Mouse (Mus musculus): Measurements from ENCODE around the gene Rims4.

Gene Rims4

DNA sequence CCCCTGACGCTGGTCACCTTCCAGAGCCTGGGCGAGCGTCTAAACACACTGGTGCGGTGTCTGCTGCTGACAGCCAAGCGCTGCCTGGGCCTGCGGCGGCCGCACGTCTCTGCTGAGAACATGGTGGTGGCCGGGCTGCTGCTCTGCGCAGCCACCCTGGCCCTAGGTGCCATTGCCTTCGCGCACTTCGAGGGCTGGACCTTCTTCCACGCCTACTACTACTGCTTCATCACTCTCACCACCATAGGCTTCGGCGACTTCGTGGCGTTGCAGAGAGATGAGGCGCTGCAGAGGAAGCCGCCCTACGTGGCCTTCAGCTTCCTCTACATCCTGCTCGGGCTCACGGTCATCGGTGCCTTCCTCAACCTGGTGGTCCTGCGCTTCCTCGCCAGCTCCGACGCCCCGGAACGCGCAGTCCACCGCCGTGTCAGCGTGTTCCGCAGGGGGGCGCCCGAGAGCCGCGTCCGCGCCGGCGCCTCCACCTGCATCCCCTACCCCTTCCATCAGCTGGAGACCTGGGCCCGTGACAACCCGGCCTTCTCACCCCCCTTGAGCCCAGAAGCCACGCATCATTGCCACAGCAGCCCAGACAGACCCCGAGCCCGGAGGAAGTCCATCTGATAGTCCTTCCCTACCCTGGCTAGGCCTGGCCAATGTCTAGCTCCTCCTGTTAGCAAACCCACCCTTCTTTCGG lies 60.1 kb downstream of the Rims4 start:
- DNase-seq = peak; percentile 13

DNA sequence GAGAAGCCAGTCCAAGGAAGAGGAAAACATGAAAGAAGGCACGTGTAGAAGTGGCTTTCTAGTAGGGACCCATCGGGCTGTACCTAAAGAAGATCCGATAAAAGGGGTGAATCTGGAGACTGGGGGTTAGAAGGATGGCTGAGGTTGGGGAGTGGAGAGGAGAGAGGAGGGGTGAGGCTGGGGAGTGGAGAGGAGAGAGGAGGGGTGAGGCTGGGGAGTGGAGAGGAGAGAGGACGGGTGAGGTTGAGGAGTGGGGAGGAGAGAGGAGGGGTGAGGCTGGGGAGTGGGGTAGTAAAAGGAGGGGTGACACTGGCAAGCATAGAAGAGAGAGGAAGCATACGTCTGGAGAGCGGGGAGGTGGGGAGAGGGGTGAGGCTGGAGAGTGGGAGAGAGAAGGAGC lies 61.2 kb downstream of the Rims4 start:
- DNase-seq = no peak

DNA sequence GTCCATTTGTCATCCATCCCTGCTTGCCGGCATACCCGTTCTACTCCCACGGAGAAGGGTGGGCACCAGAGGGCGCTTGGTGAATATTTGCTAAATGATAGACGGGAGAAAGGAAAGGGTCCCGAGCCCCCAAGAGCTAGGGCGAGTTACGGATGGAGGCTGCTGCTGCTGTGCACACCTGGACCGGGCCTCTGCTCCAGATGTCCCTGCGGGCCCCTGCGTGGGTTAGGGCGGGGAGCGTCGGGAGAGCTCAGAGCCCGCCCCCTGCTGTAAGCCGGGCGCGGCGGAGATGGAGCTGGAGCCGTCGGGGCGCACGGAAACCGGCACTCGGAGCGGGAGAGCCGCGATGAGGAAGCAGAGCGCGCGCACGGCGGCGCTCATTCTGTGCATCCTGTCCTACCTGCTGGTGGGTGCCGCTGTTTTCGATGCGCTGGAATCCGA lies 65.0 kb downstream of the Rims4 start, which contains the start of gene Kcnk15:
Kcnk15 (plus strand) TSS at position 191 of the 441 bp plus-strand sequence.
- no peak for DNase-seq

DNA sequence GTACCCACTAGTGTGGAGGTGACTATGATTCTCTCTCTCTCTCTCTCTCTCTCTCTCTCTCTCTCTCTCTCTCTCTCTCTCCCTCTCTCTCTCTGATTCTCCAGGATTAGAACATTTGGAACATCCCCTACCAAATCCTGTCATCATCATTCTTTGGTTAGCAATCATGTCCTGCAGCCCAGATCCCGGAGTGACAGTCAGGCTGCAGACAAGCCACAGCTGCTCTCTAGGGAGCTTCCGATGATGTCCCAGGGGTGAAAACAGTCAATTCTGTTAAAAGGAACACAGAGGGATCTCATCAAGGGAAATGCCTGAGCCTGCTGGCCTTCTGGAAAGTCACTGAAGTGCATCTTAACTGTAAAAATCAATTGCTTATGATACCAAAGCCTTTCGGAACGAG lies 76.4 kb downstream of the Rims4 start:
- DNase-seq = no peak

DNA sequence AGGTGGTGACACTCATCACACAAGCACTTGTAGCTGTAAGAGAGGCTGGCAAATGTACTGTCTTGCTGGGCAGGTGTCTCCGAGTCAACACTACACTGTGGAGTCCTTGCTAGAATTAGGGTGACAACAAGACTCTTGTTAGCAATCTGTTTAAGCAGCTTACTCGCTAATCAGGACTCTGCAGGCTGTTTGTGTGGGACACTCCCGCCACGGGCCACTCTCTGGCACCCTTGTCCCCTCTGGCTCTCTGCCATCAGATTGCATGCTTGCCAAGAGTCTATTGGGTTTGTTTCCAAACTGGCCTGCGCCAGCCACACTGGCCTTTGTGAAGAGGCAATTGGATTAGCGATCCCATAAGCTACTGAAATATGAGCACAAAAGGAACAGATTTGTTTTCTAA lies 79.0 kb downstream of the Rims4 start:
- peak; percentile 55 for DNase-seq

DNA sequence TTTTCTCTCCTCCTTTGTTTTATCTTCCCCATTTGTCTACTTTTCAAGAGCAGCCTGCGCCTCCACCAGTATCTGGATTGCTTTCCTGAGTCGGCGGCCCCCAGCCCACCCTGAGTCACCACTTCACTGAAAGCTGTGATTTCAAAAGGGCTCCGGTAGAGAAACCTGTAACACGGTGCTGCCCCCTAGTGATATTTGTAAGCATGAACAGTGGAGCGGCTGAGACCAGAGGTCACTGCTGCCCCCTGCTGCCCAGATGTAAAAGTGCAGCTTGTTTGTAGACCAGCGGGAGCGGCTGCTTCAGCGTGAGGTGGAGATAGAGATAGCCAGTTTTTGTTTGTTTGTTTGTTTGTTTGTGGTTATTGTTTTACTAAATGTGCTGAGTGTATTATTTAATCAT lies 80.4 kb downstream of the Rims4 start:
- DNase-seq = peak; percentile 83

DNA sequence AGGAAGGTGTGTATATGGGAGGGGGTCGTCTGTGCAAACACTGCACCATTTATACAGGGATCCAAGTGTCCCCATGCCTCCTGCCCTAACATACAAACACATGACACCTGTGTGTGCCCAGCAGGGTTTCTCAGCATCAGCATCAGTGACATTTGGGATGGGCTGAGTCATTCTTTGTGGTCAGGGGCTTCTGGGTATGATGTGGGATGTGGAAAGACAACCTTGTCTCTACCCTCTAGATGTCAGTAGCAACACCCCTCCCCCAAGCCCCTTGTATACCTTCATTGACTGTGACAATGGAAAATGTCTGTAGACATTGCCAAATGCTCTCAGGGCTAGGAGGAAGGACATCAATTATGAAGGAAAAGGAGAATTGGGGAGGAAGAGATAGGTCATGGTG lies 87.3 kb downstream of the Rims4 start:
- DNase-seq = no peak

DNA sequence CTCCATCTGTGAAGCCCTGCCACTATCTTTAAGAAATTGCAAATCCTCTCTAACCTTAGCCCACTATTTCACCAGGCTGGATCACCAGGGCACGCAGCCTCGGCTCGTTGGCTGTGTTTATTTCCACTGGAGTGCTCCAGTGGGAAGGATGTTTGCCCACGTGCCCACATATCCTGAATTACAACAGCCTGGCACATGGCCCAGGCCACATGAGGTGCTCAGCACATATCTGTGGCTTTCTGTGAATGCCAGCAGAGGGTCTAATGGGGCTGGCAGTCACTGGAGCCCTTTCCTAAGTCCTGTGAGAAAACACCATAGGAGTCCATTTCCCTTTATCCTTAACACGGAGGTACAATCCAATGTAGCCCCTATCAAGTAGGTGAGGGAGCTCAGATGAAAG lies 92.0 kb downstream of the Rims4 start:
- DNase-seq = no peak

DNA sequence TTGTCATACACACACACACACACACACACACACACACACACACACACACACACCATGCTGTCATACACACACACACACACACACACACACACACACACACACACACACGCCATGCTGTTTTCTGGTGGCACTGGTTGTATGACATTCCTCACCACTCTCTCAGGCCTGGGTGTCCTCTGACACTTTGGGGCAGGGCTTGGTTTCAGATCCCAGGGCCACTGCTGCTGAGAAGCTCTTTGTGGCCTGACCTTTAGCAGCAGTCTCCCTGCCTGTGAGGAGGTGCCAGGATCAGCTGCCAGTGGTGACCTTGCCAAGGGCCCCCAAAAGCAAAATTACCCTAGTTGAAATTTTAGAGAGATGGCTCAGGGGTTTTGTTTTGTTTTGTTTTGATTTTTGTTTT lies 92.6 kb downstream of the Rims4 start:
- no peak for DNase-seq

DNA sequence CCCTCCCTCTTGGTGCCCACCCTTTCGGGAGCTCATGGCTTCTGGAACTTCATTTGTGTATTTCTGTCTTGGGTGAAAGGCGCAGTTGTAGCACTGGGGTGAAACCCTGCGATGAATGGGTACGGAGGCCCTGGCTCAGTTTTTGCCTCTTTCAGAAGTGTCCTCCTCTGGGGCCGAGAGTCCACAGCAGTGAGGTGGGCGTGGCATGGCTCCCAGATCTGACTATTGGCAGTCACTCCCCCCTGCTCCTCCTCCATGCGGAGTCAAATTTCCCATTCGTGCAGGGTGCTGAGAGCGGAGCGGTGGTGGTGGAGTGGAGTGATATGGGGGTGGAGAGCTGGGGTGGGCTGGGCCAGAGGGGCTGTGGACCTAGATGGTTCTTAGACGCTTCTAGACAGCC lies 94.7 kb downstream of the Rims4 start:
- no peak for DNase-seq

DNA sequence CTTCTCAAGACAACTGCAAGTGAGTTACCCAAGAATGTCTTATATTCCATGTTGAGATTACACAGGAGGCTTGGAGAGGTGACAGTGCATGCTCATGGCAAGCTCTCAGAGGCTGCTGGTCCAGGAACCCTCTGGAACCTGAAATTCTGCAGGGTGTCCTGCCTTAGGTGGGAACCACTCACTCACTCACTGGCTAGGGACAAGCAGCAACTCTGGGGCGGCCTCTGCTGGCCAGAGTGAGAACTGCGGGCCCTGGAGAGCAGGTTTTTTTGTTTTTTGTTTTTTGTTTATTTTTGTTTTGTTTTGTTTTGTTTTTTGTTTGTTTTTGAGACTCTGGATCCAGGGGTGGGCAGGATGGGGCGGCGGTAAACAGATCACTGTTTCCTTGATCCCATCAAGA lies 95.2 kb downstream of the Rims4 start:
- DNase-seq = peak; percentile 36

DNA sequence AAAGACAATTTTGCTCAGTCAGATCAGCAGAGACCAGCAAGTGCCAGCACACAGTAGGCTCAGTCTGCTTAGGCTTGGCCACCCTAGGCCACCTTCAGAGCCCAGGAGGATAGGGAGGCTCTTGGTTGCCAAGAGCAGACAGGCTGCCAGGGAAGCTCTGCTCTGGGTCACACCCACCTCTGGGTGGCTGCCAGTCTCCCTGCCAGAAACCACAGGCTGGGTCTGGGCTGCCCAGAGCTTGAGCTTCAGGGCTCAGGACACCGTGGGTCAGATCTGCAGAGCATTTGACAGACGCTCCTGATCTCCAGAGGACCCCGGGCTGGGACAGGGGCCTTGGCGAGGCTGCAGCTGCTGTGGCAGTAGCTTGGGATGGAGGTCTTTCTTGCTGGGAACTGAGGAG lies 97.9 kb downstream of the Rims4 start, which contains the start of gene Ccn5:
Ccn5 (plus strand) TSS at position 255 of the 400 bp plus-strand sequence.
- DNase-seq = peak; percentile 45

DNA sequence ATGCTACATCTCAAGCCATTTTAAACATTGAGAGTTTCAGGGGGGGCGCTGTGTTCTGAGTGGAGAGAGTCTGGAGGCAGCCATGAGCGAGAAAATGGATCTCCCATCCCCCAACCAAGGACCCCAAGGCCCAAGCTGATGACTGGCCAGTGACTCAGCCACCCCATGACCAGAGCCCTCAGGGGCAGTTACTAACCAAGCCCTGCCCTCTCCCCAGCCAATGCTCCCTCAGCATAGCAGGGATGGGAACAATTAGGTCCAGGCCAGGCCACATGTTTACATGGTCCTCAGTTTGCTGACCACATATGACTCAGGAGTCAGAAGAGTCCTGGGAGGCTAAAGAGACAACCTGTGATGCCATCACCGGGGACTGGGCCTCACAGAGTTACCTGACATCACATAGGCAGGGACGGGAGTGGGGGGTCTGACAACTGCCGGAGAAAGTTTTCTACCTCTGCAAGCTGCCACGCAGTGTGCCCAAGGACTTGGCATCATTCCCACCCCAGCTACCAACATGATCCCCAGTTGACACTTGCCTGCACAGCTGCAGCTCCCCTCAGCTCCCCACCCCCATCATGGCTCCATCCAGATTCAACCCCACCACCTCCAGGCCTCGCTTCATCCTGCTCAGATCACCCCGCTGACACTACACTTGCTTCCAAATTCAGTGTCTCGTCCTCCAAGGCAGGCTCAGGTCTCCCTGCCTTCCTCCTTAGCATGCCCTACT lies 103.6 kb downstream of the Rims4 start:
- DNase-seq = no peak

DNA sequence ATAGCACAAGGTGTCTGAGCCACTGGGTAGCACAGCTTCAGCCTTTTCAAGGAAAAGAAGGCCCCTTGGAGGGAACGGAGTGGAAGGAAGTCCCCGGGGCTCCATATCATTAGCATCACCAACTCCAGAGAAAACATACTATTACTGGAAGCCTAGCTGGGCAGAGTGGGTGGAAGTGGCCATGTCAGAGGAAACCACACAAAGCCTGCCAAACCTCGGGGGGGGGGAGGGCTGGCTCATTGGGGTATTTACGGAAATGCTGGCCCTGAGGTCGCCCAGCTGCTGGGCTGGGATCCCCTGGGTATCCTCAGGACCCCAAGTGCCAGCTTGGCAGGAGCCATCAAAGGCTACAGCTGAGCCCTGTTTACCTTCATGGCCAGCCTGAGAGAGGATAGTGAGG lies 105.4 kb downstream of the Rims4 start:
- no peak for DNase-seq

Measured in kidney, adult 9 months (tissue).